8 mouse cellular contexts compared by ENCODE assay signal in the genomic region with DNA sequence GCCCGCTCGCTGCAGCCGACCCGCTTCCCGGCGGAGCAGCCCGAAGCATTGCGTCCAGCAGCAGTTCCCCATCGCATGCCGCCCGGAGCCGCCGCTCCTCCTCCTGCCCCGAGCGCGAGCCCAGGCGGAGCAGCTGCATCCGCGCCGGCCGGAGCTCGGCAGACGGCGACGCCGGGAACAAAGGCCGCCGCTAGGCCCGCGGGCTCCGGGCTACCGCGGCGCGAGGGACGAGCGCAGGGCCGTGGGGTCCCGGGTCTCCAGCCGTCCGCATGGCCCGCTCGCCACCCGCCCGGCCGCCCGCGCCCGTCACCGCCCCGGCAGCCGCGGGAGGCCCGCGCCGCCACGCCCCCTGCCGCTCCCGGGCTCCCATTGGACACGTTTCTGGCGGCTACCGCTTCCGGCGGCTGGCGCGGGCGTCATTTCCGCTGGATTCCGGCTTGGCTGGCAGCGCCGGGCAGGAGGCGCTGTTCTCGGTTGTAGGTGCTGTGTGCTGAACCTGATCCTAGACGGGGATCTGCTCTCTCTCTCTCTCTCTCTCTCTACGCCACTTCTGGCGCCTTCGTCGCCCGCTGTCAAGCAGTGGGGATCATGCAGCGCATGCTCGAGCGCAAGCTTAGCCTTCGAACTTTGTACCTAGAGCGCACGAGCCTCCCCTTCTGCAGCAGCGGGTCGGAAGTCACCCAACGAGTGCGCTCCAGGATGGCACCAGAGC. TPM values are rescaled to one million over a fixed set of nuclear protein-coding genes. Genes with fewer than 3 reads are reported as not detected.
DNase-seq lines count a peak whose midpoint lies in the region; ATAC-seq and TF ChIP-seq lines count a peak whose summit lies in the region.

Gene Ap1ar, minus strand, starts transcription at position 370 of the 712 bp plus-strand sequence.

- TF ChIP-seq CTCF in liver, adult 2 months (IDR thresholded peaks at IDR 0.05; ENCODE audit: low read depth, low read length) = peak; percentile 75

- no peaks in the 10 kb centered on the region for H3K36me3 ChIP-seq in heart, embryonic 11.5 days (ENCODE audit: control insufficient read depth, insufficient read depth, low read length)
- H3K36me3 ChIP-seq in kidney, embryonic 16.5 days (ENCODE audit: insufficient read depth, low read length) = no peaks in the 10 kb centered on the region
- no peaks in the 10 kb centered on the region for H3K36me3 ChIP-seq in liver, adult 2 months (ENCODE audit: control insufficient read depth, insufficient read depth, low read length)
- H3K36me3 ChIP-seq in myocyte (ENCODE audit: control insufficient read depth, insufficient read depth) = no peaks in the 10 kb centered on the region
- H3K36me3 ChIP-seq in splenic B cell, adult 2 months (ENCODE audit: control insufficient read depth, insufficient read depth, low read length, poor library complexity, severe bottlenecking) = no peaks in the 10 kb centered on the region

- H3K4me1 ChIP-seq in heart, embryonic 11.5 days (ENCODE audit: control insufficient read depth, insufficient read depth, low read length) = peaks cover 8% of the 10 kb centered on the region
- peaks cover 20% of the 10 kb centered on the region for H3K4me1 ChIP-seq in kidney, embryonic 16.5 days (ENCODE audit: insufficient read depth, low read length)
- H3K4me1 ChIP-seq in liver, adult 2 months (ENCODE audit: control insufficient read depth, insufficient read depth, low read length) = peaks cover 14% of the 10 kb centered on the region

- H3K4me2 ChIP-seq in heart, embryonic 11.5 days = peak within 1 kb of the TSS; percentile 73
- H3K4me2 ChIP-seq in kidney, embryonic 16.5 days (replicated peaks; ENCODE audit: low read depth, low read length) = peak within 1 kb of the TSS; percentile 82
- H3K4me2 ChIP-seq in myocyte (ENCODE audit: low read depth) = peak within 1 kb of the TSS; percentile 91

- WGBS in heart, embryonic 11.5 days (ENCODE audit: insufficient replicate concordance) = under 1% methylated on average over 78 of the region's 89 CpGs
- WGBS in kidney, embryonic 16.5 days = 0% methylated on average over 54 of the region's 89 CpGs
- WGBS in liver, adult 2 months = 1% methylated on average over 84 of the region's 89 CpGs

- H3K27ac ChIP-seq in heart, embryonic 11.5 days (ENCODE audit: low read depth, low read length) = peak within 1 kb of the TSS; percentile 92
- peak within 1 kb of the TSS; percentile 94 for H3K27ac ChIP-seq in kidney, embryonic 16.5 days (ENCODE audit: low read length)
- H3K27ac ChIP-seq in liver, adult 2 months (replicated peaks; ENCODE audit: insufficient read depth, low read depth, low read length) = peak within 1 kb of the TSS; percentile 70

- peaks cover 14% of the 10 kb centered on the region; the same call in 1 of the 2 replicates for H3K79me2 ChIP-seq in liver, adult 2 months (ENCODE audit: control insufficient read depth, insufficient read depth, low read length)
- H3K79me2 ChIP-seq in myocyte (ENCODE audit: control insufficient read depth, insufficient read depth) = peaks cover 38% of the 10 kb centered on the region

- peak; percentile 95 for ATAC-seq in erythroblast, adult 5-6 weeks (replicated peaks; ENCODE audit: low FRiP score, poor library complexity, severe bottlenecking)
- peak; percentile 94 for ATAC-seq in heart, embryonic 11.5 days (replicated peaks; ENCODE audit: insufficient number of reproducible peaks, low FRiP score, low TSS enrichment)
- peak; percentile 97 for ATAC-seq in kidney, embryonic 16.5 days (ENCODE audit: low FRiP score, low TSS enrichment)

- H3K9ac ChIP-seq in heart, embryonic 11.5 days (ENCODE audit: low read depth, low read length) = peak within 1 kb of the TSS; percentile 90
- H3K9ac ChIP-seq in kidney, embryonic 16.5 days (replicated peaks; ENCODE audit: low read length) = peak within 1 kb of the TSS; percentile 92
- H3K9ac ChIP-seq in liver, adult 2 months (ENCODE audit: low read depth, low read length) = peak within 1 kb of the TSS; percentile 85

- peak within 1 kb of the TSS; percentile 81 for H3K4me3 ChIP-seq in heart, embryonic 11.5 days (ENCODE audit: low read depth, low read length)
- H3K4me3 ChIP-seq in kidney, embryonic 16.5 days (ENCODE audit: low read length) = peak within 1 kb of the TSS; percentile 88
- H3K4me3 ChIP-seq in liver, adult 2 months (ENCODE audit: insufficient read depth, low read depth, low read length) = peak within 1 kb of the TSS; percentile 79
- H3K4me3 ChIP-seq in myocyte = peak within 1 kb of the TSS; percentile 33

- peak; percentile 58; the same call in 1 of the 2 replicates for TF ChIP-seq POLR2A in liver, adult 2 months (IDR thresholded peaks at IDR 0.05; ENCODE audit: extremely low read depth, insufficient read depth, low read length)
- TF ChIP-seq POLR2A in myocyte (IDR thresholded peaks at IDR 0.05; ENCODE audit: insufficient read length, low read depth) = peak; percentile 77

- peak; percentile 95 to 97 for DNase-seq in B cell, adult 2 months
- peak; percentile 98 for DNase-seq in brain, adult 2 months (ENCODE audit: low read depth, low spot score)
- DNase-seq in liver, adult 2 months (ENCODE audit: extremely low read depth, low read depth, low spot score) = peak; percentile 93
- peak; percentile 96 for DNase-seq in splenic B cell, adult 2 months (ENCODE audit: low read depth, low spot score)

- peak within 1 kb of the TSS; percentile 77 for H3ac ChIP-seq in myocyte (ENCODE audit: control insufficient read depth, insufficient read length)

- no peaks in the 10 kb centered on the region for H3K9me3 ChIP-seq in heart, embryonic 11.5 days (replicated peaks; ENCODE audit: control insufficient read depth, low read length)
- H3K9me3 ChIP-seq in kidney, embryonic 16.5 days (ENCODE audit: low read length) = no peaks in the 10 kb centered on the region

- peaks cover under 1% of the 10 kb centered on the region for H3K27me3 ChIP-seq in heart, embryonic 11.5 days (ENCODE audit: control insufficient read depth, insufficient read depth, low read length)
- H3K27me3 ChIP-seq in kidney, embryonic 16.5 days (ENCODE audit: insufficient read depth, low read length) = no peaks in the 10 kb centered on the region
- H3K27me3 ChIP-seq in liver, adult 2 months (ENCODE audit: control insufficient read depth, insufficient read depth, low read length) = no peaks in the 10 kb centered on the region
- no peaks in the 10 kb centered on the region for H3K27me3 ChIP-seq in myocyte (ENCODE audit: control insufficient read depth, insufficient read depth, insufficient read length)
- no peaks in the 10 kb centered on the region for H3K27me3 ChIP-seq in splenic B cell, adult 2 months (ENCODE audit: control insufficient read depth, insufficient read depth, low read length, poor library complexity, severe bottlenecking)

TF ChIP-seq in myocyte, 11 proteins besides CTCF, POLR2A, EP300 and RAD21:
- TF ChIP-seq MYOG (IDR thresholded peaks at IDR 0.05; ENCODE audit: control insufficient read depth in 1 of 3, insufficient read depth in 1 of 3, insufficient read length in 2 of 3, low read depth in 2 of 3) = peak in 1 of 3 experiments; percentile 8
- TF ChIP-seq TCF12 (IDR thresholded peaks at IDR 0.05; ENCODE audit: insufficient read depth, poor library complexity, severe bottlenecking) = no peak
- peak in 1 of 3 experiments; percentile 23 for TF ChIP-seq MYOD1 (IDR thresholded peaks at IDR 0.05; ENCODE audit: control insufficient read depth in 1 of 3, insufficient read length in 2 of 3, low read depth in 2 of 3)
- peak; percentile 75 for TF ChIP-seq POLR2AphosphoS2 (IDR thresholded peaks at IDR 0.05; ENCODE audit: insufficient read length, low read depth)
- no peak for TF ChIP-seq REST (IDR thresholded peaks at IDR 0.05; ENCODE audit: insufficient read depth, insufficient read length)
- TF ChIP-seq SRF (IDR thresholded peaks at IDR 0.05; ENCODE audit: control insufficient read depth, insufficient read length, low read depth) = no peak
- TF ChIP-seq CEBPB (IDR thresholded peaks at IDR 0.05; ENCODE audit: insufficient read depth, poor library complexity, severe bottlenecking) = no peak

RNA-seq across cellular contexts. Expression of gene Ap1ar, which starts in this region (rescaled TPM):
- 11.9 and 22.4 TPM in 2 replicates for total RNA-seq in erythroblast, adult 5-6 weeks (2015; ENCODE audit: low replicate concordance)
- total RNA-seq in erythroblast, adult 5-6 weeks (2017; ENCODE audit: low replicate concordance) = 31.9 and 51.7 TPM in 2 replicates
- polyA plus RNA-seq in heart, embryonic 11.5 days (2014; fragmentation: Nextera tagmentation; extraction: Ambion mirVana) = 32.0 and 34.5 TPM in 2 replicates
- 49.3 and 50.9 TPM in 2 replicates for polyA plus RNA-seq in kidney, embryonic 16.5 days (2015; fragmentation: Nextera tagmentation; extraction: Ambion mirVana)
- 20.6 and 21.1 TPM in 2 replicates for total RNA-seq in liver, adult 2 months (2014; rRNA removed)
- polyA plus RNA-seq in liver, adult 2 months (2012; rRNA removed) = 10.0 and 21.4 TPM in 2 replicates
- polyA plus RNA-seq in myocyte (2012; fragmentation: generic; extraction: Trizol) = 8.3 TPM

Comparison
In these comparisons a context has a peak if more than half of its experiments do, and no peak if none do; other contexts are left out.
1. Peak in every context shown above with its lines: DNase-seq, ATAC-seq, H3K4me3 ChIP-seq and H3K27ac ChIP-seq.
2. H3K4me3 ChIP-seq: peak in every context shown above with its lines; median percentile 88 in kidney, embryonic 16.5 days; 81 in heart, embryonic 11.5 days; 79 in liver, adult 2 months; 33 in myocyte.